Mouse (Mus musculus) cerebellum, adult 2 months (tissue): ENCODE measurements at regions not wholly inside any gene's neighbourhood (a gene's known extent, or its start where the extent isn't known, plus 50 kb on each side); places are given as distances from the start of the nearest gene placed in this dataset.

Source experiments
- CTCF ChIP-seq: fragments of 200-500 bp; IDR thresholded peaks from 2 replicates; pipeline ENCODE4 v1.5.1; 2011; ENCODE audit warnings: low read depth, mild to moderate bottlenecking, control low read depth, low read length, moderate library complexity, borderline replicate concordance; ENCODE audit not compliant: insufficient read depth
- POLR2A ChIP-seq: fragments of 200-500 bp; IDR thresholded peaks from 2 replicates; pipeline ENCODE4 v1.6.1; 2011; ENCODE audit warnings: low read length, control low read depth, borderline replicate concordance; ENCODE audit not compliant: insufficient read depth

DNA sequence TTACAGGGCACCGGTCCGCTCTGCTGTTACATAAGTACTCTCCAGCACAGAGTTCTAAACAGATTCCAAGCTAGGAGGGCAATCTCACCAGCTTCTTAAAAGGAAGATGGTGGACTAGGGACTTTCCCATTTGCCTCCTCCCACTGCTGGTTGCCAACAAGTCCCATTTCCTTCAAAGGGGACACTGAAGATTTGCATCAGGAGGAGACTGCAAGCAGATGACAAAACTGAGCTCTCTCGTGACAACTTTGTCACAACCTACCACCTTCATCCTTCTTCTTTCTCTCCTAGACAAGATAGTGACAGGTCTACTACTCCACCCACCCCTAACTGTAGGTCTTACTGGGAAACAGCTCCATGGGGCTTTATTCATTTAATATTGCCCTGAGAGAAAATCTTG, 85.8 kb upstream of the Pld5 start:
- no peak for TF ChIP-seq CTCF
- TF ChIP-seq POLR2A: no peak
